Mouse (Mus musculus) brain, embryonic 14.5 days (tissue): Measurements from ENCODE around the gene Unc79. TPM values are rescaled to one million over a fixed set of nuclear protein-coding genes. Genes with fewer than 3 reads are reported as not detected.
A peak's percentile ranks its signal among the peaks of the same experiment; 100 is the strongest.

Source experiments
- DNase-seq: peaks from one replicate; pipeline ENCODE4 v3.0.0-alpha.2; 2011; ENCODE audit warnings: low read depth
- CTCF ChIP-seq: fragments of 200-500 bp; IDR thresholded peaks from 2 replicates; pipeline ENCODE4 v1.5.1; 2012; ENCODE audit warnings: inconsistent platforms, mild to moderate bottlenecking, moderate library complexity, borderline replicate concordance; ENCODE audit not compliant: insufficient read depth, insufficient read length; ENCODE audit errors: extremely low read depth
- POLR2A ChIP-seq: fragments of 200-500 bp; IDR thresholded peaks from 2 replicates; pipeline ENCODE4 v1.6.1; 2012; ENCODE audit warnings: mild to moderate bottlenecking, inconsistent platforms, borderline replicate concordance; ENCODE audit not compliant: poor library complexity, insufficient read depth, insufficient read length, severe bottlenecking; ENCODE audit errors: extremely low read depth
- polyA plus RNA-seq: library from polyadenylated mRNA; depleted of rRNA; stranded (reverse); fragments of >200 nt; gene quantifications from 2 replicates; pipeline ENCODE4 v1.2.3, GENCODE M21; 2012

The Unc79 gene
- polyA plus RNA-seq, 1 experiment, result 40.6 TPM

DNA sequence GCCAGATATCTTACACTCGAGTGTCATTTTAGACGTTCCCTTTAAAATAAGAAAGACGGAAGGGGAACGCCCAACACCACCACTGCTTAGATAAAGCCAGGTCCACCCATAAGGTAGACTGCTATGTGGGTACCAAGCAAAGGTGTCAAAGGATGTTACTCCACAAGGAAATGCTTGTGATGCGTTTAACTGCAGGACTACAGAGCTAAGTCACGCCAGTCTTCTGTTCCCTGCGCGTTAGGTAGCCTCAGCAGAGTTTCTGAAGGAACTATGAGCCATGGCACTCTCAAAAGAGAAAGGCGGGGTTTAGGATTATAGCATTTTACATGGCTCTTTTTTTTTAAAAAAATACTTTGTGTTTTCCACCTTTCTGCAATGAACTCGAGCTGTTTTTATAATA lies 214.9 kb downstream of the Unc79 start:
- TF ChIP-seq POLR2A (no peak), CTCF (no peak)
- no peak for DNase-seq

DNA sequence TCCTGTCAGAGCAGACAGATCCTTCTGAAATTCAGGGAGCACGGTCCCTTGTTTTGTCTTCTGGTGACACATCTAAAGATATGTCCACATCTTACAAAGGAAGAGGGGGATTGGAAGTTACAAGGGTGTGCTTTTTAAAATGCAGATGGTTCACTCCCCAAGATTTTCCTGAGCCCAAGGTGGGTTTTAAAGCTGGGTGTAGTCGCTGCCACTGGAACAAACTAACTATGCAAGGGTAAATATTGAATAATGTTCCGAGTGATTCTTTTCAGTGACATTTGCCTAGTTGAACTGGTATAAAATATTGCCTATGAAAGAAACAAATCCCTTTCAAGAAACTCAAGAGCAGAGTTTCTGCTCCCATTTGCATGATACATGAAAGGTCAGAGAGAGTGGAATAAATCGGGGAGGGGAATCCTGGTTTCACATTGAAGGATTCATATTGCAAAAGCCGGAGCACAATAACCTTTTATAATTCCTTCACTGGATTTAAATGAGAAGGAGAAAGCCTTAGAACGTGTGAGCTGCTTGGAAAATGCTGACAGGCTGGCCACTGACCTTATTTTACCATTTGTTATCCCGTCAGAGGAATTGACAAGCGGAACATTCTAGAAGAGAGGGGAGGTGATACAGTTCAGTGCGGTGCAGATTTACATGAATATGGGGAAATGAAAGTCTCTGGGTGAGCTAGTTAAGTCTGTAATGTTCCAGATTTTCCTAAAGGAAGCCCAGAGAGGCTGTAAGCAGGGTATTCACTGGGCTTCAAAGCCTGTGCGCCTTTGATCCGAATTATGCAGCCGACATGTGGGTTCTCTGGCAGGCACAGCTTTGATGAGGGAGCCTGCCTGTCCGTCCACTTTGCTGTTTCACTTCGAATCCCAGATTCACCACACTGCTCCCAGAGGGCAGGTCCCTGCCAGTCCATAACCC lies 215.7 kb downstream of the Unc79 start:
- TF ChIP-seq POLR2A (no peak), CTCF (no peak)
- peak; percentile 86 for DNase-seq

DNA sequence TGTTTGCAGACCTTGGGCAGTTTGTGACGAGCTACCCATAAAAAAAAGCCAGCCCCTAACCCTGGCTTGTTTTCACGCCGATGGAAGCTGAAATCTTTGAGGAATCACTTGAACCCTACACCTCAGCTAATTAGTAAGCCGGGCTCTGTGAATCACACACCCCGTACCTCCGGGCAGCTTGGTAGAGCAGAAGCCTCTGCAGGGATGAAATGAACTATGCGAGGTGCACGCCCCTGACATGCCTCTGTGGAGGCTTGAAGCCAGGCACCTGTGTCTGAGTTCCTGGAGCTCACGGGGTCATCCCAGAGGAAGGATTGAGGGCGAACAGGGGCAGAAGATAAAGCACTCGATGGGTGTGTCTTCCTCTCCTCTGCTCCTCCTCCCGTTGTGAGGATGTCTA lies 220.2 kb downstream of the Unc79 start:
- TF ChIP-seq POLR2A (no peak), CTCF (no peak)
- no peak for DNase-seq

DNA sequence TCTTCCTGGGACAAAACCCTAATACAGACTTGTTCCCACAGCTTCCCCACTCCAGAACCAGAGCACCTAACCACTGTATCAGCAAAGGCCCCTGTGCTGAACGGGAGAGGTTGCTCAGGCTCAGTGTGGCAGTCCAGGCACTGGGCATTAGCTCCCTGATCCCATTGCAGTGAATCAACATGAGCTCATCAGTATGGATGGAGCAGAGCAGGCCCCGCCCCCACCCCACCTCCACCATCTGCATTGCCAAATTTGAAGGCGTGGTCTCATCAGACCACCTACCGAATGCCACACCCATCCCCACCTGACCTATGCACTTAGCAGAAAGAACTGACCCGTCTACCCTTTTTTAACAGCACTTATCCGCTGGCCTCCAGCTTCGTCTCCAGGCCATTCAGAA lies 234.4 kb downstream of the Unc79 start:
- TF ChIP-seq POLR2A (no peak), CTCF (no peak)
- DNase-seq, result no peak

DNA sequence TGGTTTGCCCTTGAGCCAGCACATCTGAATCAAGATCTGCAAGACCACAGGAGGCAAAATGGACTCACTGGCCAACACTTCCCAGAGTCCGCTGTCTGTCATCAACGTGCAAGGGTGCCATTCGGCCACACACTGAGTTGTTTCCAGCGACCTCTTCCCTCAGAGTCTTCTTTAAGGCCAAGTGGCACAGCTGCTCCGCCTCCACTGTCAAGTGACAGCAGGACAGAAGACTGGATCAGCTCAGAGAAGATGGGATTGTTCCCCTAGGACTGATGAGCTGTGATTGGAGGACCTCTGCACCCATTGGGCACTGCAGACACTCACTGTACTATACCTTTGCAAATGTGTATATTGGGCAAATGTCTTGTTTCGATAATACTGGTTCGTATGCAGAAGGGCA lies 238.4 kb downstream of the Unc79 start:
- no peak for DNase-seq
- no peak for TF ChIP-seq CTCF
- TF ChIP-seq POLR2A, result no peak

DNA sequence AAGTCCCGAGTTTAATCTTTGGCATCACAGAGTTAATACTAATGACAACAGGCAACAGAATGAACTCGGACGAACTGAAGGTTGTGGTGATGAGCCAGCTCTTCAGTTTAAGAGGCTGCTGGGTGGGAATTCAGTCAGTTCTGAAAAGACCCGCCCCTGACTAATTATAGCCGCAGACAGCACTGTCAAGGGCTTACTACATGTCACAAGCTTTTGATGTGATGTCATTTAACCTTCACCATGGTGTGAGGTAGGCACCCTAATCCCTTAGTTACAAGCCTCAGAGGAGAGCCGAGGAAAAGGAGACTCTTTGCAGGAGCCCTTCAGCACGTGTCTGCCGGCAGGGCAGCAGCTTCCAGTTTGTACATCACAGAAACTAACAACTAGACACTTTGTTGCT lies 239.6 kb downstream of the Unc79 start:
- peak; percentile 8 for DNase-seq
- TF ChIP-seq CTCF, result no peak
- no peak for TF ChIP-seq POLR2A

DNA sequence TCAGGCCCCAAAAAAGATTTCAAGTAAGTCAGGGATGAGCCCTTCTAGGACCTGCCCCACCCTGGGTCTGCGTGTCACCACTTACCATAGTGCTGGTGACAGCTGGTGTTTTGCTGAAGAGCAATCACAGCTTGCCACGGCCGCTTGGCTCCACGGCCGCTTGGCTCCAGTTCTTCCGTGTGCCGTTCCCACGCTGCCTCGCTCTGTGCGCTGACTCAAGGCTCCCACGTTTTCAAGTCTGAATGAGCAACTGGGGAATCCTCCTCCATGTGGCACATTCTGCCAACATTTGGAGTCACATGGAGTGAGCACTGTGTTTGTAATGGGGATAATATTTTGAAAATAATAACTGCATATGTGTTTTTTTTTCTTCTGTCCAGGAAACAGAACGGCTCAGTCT lies 241.1 kb downstream of the Unc79 start:
- DNase-seq, result peak; percentile 61
- no peak for TF ChIP-seq CTCF
- TF ChIP-seq POLR2A, result no peak

DNA sequence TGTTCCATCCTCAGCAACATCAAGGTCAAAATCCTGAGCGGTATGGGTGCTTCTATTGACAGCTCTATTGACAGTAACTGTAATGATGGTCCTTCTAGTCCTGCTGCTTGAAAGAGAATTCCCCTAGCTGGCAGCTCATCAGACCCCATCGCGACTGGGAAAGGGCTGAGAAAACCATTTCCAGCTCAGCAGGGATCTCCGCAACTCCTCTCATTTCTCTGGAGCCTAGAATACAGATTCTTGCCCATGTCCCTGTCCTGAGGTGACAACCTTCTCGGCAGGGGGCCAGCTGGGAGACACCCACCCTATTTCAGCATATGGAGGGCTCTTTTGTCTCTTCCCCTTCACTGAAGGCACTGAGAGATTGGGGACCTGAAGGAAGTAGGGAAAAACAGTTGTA lies 244.3 kb downstream of the Unc79 start:
- TF ChIP-seq POLR2A (no peak), CTCF (no peak)
- DNase-seq, result no peak

DNA sequence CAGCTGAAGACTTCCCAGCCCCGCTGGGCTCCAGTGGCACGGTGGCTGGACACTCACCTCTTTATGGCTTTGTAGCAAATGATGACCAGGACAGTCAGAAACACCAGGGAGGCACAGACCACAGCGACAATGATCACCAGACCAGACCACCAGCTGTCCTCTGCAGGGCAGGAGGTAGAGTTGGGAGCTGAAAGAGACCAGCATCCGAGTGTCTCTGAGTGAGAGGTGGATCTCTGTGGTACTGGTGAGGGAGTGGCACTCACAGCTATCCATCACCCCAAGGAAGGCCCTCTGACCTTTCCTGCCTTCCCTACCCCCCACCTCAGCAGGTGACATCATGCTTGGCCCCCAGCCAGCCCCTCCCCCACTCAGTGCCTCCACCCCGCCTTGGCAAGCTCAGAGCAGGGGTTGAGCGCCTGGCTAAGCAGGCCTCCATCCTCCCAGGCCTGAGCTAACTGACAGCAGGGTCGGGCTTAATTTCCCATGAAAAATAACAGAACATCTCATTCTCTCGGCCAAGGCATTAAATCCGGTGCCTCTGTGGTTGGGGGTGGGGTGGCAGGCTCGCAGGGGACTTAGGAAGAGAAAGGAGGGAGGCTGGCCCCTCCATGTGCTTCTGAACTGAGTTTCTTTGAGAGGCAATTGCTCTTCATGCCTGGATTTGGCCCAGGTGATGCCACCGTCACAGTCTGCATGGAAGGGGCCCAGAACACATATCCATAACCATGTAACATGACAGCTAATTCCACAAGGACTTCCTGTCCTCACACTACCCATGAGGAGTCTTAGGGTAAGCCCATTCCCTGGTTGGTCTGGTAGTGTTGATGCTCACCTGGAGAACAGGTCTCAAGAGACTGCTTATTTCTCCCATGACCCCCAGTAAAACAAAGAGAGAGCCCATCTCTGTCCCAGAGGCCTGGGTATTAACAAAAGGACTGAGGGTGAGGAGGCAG lies 254.2 kb downstream of the Unc79 start:
- DNase-seq, result peak; percentile 79

DNA sequence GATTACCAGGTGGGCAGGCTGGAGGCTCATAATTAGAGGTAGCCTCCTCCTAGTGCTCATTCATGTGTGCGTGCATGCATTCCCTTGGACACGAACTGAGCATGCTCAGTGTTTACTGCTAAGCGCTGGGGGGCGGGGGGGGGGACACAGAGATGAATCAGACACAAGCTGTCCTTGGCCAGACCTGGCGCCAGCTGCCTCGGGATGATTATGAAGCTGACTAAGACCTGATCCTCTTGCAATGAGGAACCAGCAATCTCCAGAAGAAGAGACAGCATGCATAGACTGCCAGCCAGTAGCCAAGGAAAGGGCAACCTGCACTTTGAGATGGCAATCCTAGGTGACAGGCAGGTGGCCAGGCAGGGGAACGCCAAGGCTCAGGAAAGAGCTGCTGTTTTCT lies 256.9 kb downstream of the Unc79 start:
- no peak for TF ChIP-seq POLR2A
- TF ChIP-seq CTCF, result no peak
- DNase-seq, result peak; percentile 26

More for the DNA sequence above, 254.2 kb downstream of the Unc79 start:
- TF ChIP-seq POLR2A (no peak), CTCF (no peak)

DNA sequence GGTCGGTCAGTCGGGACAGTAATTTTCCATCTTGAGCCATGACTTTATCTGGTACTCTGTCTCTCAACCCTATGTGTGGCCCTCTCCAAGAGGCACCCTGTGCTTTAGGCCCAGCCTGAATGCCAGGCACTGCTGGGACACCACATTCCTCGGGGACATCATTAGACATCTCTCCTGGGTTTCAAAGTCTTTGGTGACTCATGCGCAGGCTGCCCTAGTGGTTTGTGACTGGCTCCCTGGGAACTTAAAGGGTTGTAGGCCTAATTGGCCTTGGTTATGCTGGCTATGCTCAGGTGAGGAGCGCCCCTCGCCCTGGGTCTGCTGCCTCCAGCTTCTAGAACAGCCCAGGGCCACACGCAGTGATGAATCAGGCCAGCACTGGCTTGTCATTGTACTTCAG lies 260.9 kb downstream of the Unc79 start:
- TF ChIP-seq POLR2A (no peak), CTCF (no peak)
- DNase-seq, result no peak
